Mouse (Mus musculus): ENCODE measurements around the gene Mea1. TPM values are rescaled to one million over a fixed set of nuclear protein-coding genes. Genes with fewer than 3 reads are reported as not detected.

Mea1 gene
- polyA plus RNA-seq, 1 experiment from 2014 or later, result 106 TPM

Other genes starting within 250 kb of the Mea1 start
- gene Crip3, start 249.9 kb upstream of the Mea1 start, polyA plus RNA-seq (2015; fragmentation: Nextera tagmentation; extraction: Ambion mirVana), result 294 and 308 TPM in 2 replicates
- gene Slc22a7, start 240.3 kb upstream of the Mea1 start, polyA plus RNA-seq (2015; fragmentation: Nextera tagmentation; extraction: Ambion mirVana), result 6.4 and 9.4 TPM in 2 replicates
- gene Ttbk1, start 191.1 kb upstream of the Mea1 start, polyA plus RNA-seq (2015; fragmentation: Nextera tagmentation; extraction: Ambion mirVana), result 0.08 TPM in 1 of 2 replicates, not detected in the other
- gene Dnph1, start 182.1 kb upstream of the Mea1 start, polyA plus RNA-seq (2015; fragmentation: Nextera tagmentation; extraction: Ambion mirVana), result 28.3 and 33.7 TPM in 2 replicates
- gene Cul9, start 132.4 kb upstream of the Mea1 start, polyA plus RNA-seq (2015; fragmentation: Nextera tagmentation; extraction: Ambion mirVana), result 2.5 and 2.8 TPM in 2 replicates
- 5.0 and 7.5 TPM in 2 replicates for gene Srf, start 122.6 kb upstream of the Mea1 start, polyA plus RNA-seq (2015; fragmentation: Nextera tagmentation; extraction: Ambion mirVana)
- 24.7 and 25.1 TPM in 2 replicates for gene Ptk7, start 49.3 kb upstream of the Mea1 start, polyA plus RNA-seq (2015; fragmentation: Nextera tagmentation; extraction: Ambion mirVana)
- 17.7 and 18.4 TPM in 2 replicates for gene Klc4, start 32.8 kb upstream of the Mea1 start, polyA plus RNA-seq (2015; fragmentation: Nextera tagmentation; extraction: Ambion mirVana)
- 110 and 113 TPM in 2 replicates for gene Mrpl2, start 32.6 kb upstream of the Mea1 start, polyA plus RNA-seq (2015; fragmentation: Nextera tagmentation; extraction: Ambion mirVana)
- 14.0 and 16.0 TPM in 2 replicates for gene Cul7, start 28.5 kb upstream of the Mea1 start, polyA plus RNA-seq (2015; fragmentation: Nextera tagmentation; extraction: Ambion mirVana)
- gene Rrp36, start 4.4 kb upstream of the Mea1 start, polyA plus RNA-seq (2015; fragmentation: Nextera tagmentation; extraction: Ambion mirVana), result 53.2 and 68.6 TPM in 2 replicates
- 77.8 and 78.6 TPM in 2 replicates for gene Klhdc3, start 2.1 kb downstream of the Mea1 start, polyA plus RNA-seq (2015; fragmentation: Nextera tagmentation; extraction: Ambion mirVana)
- 54.0 and 56.6 TPM in 2 replicates for gene Ppp2r5d, start 26.3 kb downstream of the Mea1 start, polyA plus RNA-seq (2015; fragmentation: Nextera tagmentation; extraction: Ambion mirVana)
- 22.8 and 23.3 TPM in 2 replicates for gene Pex6, start 32.7 kb downstream of the Mea1 start, polyA plus RNA-seq (2015; fragmentation: Nextera tagmentation; extraction: Ambion mirVana)
- 2.9 and 3.0 TPM in 2 replicates for gene Gnmt, start 50.4 kb downstream of the Mea1 start, polyA plus RNA-seq (2015; fragmentation: Nextera tagmentation; extraction: Ambion mirVana)
- gene Cnpy3, start 73.4 kb downstream of the Mea1 start, polyA plus RNA-seq (2015; fragmentation: Nextera tagmentation; extraction: Ambion mirVana), result 55.1 and 58.0 TPM in 2 replicates
- 118 and 120 TPM in 2 replicates for gene Ptcra, start 84.9 kb downstream of the Mea1 start, polyA plus RNA-seq (2015; fragmentation: Nextera tagmentation; extraction: Ambion mirVana)
- gene 2310039H08Rik, start 93.8 kb downstream of the Mea1 start, polyA plus RNA-seq (2015; fragmentation: Nextera tagmentation; extraction: Ambion mirVana), result 112 and 116 TPM in 2 replicates
- 136 and 137 TPM in 2 replicates for gene Rpl7l1, start 103.9 kb downstream of the Mea1 start, polyA plus RNA-seq (2015; fragmentation: Nextera tagmentation; extraction: Ambion mirVana)
- 4.5 and 5.6 TPM in 2 replicates for gene Bicral, start 179.7 kb downstream of the Mea1 start, polyA plus RNA-seq (2015; fragmentation: Nextera tagmentation; extraction: Ambion mirVana)
- 54.1 and 60.3 TPM in 2 replicates for gene Tbcc, start 211.9 kb downstream of the Mea1 start, polyA plus RNA-seq (2015; fragmentation: Nextera tagmentation; extraction: Ambion mirVana)
- not detected in 2 replicates for gene Prph2, start 231.7 kb downstream of the Mea1 start, polyA plus RNA-seq (2015; fragmentation: Nextera tagmentation; extraction: Ambion mirVana)

All from thymus, postnatal 0 days (tissue).